Mouse (Mus musculus) T-helper 1 cell (primary cell): ENCODE measurements at regions not wholly inside any gene's neighbourhood (a gene's known extent, or its start where the extent isn't known, plus 50 kb on each side); places are given as distances from the start of the nearest gene placed in this dataset.
"Not testable (repeated sequence)": the region's sequence is repeated elsewhere in the genome, so short reads cannot be mapped to it uniquely, and the experiment has no call there.

Experiments
- in situ Hi-C: fragments of 300-600 bp; cut with MboI, MseI; formaldehyde crosslinking; loops from one replicate; pipeline ENCODE4 v1.15.1; 2025; ENCODE audit warnings: high pct_unique_total_duplicates

GRCm38 (mm10) chr6:31011407-31012020 is 52.6 kb upstream of the Klf14 start:
- in situ Hi-C loops: no loop called here

GRCm38 (mm10) chr6:31016566-31016965 is 57.7 kb upstream of the Klf14 start:
- in situ Hi-C loops: no loop called here

DNA sequence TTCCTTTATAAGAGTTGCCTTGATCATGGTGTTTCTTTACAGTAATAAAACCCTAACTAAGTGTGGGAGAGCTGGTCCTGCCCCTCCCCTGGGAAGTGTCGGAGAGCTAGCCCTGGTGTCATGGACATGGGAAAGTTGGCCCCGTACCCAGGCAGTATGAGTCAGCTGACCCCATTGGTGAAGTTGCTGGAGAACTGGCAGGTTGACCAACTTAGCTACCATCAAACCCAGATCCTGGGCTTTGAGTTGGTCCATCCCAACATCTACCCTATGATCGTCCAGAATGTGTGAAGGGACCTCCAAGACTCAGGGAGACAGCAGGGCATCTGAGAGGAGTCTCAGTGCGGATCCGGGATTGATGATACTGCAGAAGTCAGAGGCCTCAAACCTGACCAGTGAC is 62.9 kb upstream of the Klf14 start:
- in situ Hi-C loops: no loop called here

GRCm38 (mm10) chr6:31029777-31030176 is 70.9 kb upstream of the Klf14 start:
- in situ Hi-C loops: no loop called here

- in situ Hi-C loops: no loop called here
These were observed 72.1 kb upstream of the Klf14 start for GRCm38 (mm10) chr6:31031022-31031421.

- in situ Hi-C loops: no loop called here
These were observed 73.3 kb upstream of the Klf14 start for GRCm38 (mm10) chr6:31032147-31032546.

GRCm38 (mm10) chr6:31032980-31033608 is 74.2 kb upstream of the Klf14 start:
- in situ Hi-C loops: no loop called here

DNA sequence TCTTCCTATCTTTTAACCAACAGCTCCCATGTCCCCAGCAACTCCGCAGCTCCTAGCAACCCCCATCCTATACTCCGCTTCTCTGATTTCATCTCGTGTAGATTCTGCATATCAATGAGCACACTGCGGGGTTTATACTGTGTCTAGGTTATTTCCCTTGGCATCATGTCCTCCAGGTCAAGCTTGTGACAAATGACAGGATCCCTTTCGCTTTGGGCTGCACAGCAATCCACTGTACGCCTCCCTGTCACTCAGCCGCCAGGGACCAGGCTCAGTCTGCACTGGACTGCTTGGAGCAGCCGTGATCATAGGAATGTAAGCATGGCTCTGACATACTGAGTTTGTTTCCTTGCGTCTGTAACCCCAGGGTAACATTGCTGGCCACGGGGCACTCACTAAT is 75.9 kb upstream of the Klf14 start:
- in situ Hi-C loops: no loop called here

DNA sequence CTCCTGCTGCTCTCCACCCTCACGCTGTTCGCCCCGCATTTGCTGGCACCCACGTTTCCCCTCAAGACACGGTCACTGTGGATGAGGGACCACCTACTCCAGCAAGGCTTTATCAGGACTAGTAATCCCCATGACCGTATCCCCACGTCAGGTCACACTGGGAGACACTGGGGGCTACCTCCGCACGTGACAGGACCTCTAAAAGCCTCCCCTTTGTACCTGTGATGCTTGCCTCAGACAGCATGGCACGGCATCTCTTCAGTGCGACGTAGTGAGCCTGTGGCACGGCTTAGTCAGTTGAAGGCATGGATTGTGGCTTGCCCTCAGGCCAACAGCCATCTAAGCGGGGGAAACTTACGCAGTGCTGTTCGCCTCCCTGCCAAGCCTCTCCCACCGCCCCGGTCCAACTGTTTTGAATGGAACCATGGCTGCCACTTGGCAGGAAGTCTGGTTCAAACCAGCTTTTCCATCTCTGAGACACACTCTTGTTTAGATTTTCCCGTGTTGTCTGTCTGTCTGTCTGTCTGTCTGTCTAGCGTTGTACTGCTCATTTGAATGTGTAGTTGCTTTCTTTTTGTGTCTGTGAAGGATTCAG is 79.0 kb upstream of the Klf14 start:
- in situ Hi-C loops: no loop called here

GRCm38 (mm10) chr6:31038445-31038844 is 79.6 kb upstream of the Klf14 start:
- in situ Hi-C loops: not testable (repeated sequence)

- in situ Hi-C loops: no loop called here
These were observed 80.6 kb upstream of the Klf14 start for GRCm38 (mm10) chr6:31039485-31039884.

GRCm38 (mm10) chr6:31040783-31041182 is 81.9 kb upstream of the Klf14 start:
- in situ Hi-C loops: no loop called here

DNA sequence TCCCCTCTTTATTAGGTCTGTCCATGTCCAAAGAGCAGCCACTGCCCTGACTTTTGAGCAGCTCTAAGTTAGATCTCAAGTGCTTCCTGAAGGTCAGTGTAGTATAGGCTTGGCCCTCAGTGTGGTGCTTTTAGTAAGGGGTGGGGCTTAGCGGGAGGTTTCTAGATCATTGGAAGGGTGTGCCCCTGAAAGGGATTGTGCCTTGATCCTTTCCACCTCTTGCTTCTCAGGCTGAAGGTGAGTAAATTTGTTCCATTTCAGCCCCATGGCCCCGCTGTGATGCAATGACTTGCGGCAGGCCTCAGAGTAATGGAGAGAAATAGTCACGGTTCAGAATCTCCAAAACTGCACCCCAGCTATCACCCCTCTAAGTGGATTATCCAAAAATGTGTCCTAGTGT is 84.5 kb upstream of the Klf14 start:
- in situ Hi-C loops: no loop called here

DNA sequence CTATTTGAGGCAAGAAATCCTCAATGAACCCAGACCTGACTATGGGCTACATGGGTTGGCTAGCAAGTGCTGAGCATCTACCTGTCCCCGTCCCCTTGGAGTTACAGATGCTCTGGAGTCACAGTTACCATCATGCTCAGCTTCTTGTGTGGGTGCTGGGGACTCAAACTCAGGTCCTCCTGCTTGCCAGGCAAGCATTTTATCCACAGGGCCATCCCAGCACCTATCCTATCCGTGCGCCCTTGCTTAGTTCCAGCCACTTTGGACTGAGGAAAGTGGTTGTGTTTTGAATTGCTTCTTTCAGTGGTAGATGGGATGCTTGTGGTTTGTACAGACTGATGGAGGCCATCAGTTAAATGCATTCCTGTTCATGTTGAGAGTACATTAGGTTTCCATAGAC is 85.0 kb upstream of the Klf14 start:
- in situ Hi-C loops: no loop called here

GRCm38 (mm10) chr6:31046197-31046596 is 87.3 kb upstream of the Klf14 start:
- in situ Hi-C loops: no loop called here

- in situ Hi-C loops: no loop called here
These were observed 90.2 kb upstream of the Klf14 start for GRCm38 (mm10) chr6:31048920-31049576.

DNA sequence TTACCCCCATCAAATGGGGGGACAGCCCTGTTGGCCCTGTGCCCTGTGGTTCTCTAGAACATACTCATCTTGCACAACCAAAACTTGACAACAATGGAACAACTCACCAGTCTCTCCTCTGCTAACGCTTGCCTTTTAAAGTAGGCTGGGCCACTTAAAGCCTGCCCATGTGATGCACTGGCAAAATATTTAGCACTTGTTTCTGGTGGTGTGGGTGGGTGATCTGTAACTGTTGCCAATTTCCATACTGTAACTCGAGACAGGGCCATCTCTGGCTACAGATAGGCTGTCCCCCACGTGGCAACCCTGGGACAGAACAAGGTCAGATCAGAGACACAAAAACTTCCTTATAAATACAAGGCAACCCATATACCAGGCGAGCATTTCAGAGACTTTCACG is 92.0 kb upstream of the Klf14 start:
- in situ Hi-C loops: no loop called here

DNA sequence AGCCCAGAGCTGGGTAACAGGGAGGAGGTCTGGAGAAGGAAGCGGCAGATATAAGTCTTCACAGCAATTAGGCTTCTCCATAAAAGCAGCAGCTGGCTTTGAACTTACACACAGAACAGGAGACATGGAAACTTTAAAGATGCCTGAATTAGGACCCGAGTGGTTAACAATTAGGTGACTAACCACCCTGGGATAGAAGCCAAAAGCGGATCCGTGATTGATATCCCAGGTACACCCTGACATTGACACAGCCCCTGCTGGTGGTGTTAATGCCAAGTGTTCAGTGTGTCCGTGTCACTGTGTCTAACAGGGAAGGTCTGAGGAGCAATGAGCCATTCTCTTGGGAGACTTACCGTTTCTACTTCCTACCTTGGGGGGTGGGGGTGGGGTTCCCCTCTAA is 92.9 kb upstream of the Klf14 start:
- in situ Hi-C loops: no loop called here

DNA sequence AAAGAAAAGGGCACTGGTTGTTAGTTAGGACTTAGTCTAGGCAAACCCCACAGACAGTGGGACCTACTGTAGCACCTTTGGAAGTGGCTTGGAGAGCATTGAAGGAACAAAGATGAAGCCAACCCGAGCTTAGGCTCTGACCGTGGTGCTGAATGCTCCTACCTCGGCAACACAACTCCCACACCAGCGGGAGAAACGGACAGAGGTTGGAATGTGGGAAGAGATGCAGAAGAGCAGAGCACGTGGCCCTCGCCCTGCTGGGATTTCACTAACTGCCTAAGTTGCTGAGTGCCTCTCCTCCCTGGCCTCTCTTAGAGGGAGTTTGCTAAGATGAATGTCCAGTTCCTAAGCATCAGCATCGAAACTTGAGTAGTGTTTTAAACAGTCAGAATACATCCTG is 94.1 kb upstream of the Klf14 start:
- in situ Hi-C loops: no loop called here

GRCm38 (mm10) chr6:31056786-31057566 is 98.1 kb upstream of the Klf14 start:
- in situ Hi-C loops: no loop called here

DNA sequence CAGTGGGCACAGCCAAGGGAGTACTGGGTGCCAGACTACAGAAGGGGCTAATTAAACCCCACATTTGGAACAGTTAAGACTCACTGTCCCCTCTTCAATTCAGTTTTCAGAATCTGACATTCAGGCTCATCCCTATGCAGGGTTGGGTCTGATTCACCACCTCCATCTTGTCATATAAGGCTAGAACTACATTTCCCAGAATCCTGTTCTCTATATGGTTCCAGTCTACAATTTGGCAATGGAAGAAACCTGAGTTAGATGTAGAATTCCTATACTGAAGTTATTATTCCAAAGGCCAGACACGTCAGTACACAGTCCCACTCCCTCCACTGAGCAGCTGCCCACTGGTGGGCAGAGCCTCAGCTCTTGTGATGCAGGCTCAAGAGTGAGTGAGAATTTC is 99.4 kb upstream of the Klf14 start:
- in situ Hi-C loops: no loop called here

DNA sequence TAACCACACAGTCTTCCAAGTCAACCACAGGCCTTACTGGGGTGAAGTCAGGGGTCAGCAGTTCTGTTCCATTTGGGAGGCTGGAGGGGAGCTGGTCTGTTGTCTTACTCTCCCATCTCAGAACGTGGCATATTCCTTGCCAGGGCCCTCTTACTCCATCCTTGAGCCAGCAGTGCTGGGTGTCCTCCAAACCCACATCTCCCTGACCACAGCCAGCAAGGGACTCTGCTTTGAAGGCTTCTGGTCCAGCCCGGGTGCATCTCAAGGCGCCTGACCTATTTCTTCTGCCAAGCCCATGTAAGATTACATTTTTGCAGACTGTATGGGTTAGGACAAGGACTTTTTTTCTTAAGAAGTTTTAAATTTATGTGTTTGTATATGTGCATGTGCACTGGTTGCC is 100.1 kb upstream of the Klf14 start:
- in situ Hi-C loops: no loop called here
